Comparison of ENCODE assay signal across 17 mouse cellular contexts in the genomic region with DNA sequence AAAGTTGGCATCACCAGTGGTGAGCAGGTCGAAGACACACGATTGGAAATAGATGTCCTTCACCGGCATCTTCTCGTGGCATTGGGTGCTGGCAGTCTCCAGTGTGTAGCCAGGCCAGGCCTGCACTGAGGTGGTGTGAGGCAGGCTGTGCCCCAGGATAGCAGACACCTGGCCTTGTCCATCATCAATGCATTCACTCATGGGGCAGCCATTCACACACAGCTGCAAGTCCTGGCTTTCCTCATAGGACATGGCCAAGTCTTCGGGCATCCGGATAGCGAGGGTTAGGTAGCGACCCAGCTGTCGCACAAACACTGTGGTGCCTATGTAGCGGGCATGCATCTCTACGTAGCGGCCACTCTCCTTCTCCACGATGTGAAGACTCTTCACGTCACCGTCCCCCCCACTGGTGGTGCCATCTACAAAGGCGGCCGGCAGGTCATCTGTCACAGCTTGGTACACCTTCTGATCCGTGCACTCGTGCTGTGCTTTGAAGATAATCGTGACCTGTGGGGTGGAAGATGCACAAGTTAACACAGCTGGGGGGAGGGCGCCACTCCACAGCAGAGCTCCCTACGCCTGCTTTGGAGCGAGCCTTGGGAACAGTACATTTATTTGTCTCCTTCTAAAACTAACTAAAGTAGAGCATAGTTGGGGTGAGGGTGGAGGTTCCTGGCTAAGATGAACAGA. TPM values are rescaled to one million over a fixed set of nuclear protein-coding genes. Genes with fewer than 3 reads are reported as not detected.
DNase-seq lines count a peak whose midpoint lies in the region; ATAC-seq and TF ChIP-seq lines count a peak whose summit lies in the region.
"Had no signal": no experiment of that assay in that cellular context is flagged by ENCODE, and none has a peak within 500 bp of the region (broad histone marks: within the 10 kb centered on the region; RNA-seq: fewer than 3 reads in every experiment).

No protein-coding gene starts in this region.

- H3K9ac ChIP-seq in heart, embryonic 13.5 days = no peak overlapping the region
- H3K9ac ChIP-seq in midbrain, embryonic 13.5 days (replicated peaks) = no peak overlapping the region
- H3K9ac ChIP-seq: liver, embryonic 15.5 days; neural tube, embryonic 12.5 days had no signal

- H3K4me1 ChIP-seq in heart, embryonic 13.5 days = peaks cover 48% of the 10 kb centered on the region
- H3K4me1 ChIP-seq in heart, embryonic 10.5 days = peaks cover 22% of the 10 kb centered on the region
- peaks cover 53% of the 10 kb centered on the region for H3K4me1 ChIP-seq in midbrain, embryonic 13.5 days (replicated peaks)
- H3K4me1 ChIP-seq: liver, embryonic 15.5 days had no signal

- no peak overlapping the region for H3K4me2 ChIP-seq in heart, embryonic 13.5 days
- H3K4me2 ChIP-seq in midbrain, embryonic 13.5 days (replicated peaks) = no peak overlapping the region
- H3K4me2 ChIP-seq: heart, embryonic 11.5 days; liver, embryonic 15.5 days; neural tube, embryonic 12.5 days had no signal

- DNase-seq in heart, embryonic 10.5 days (ENCODE audit: low spot score) = no peak
- DNase-seq in gastrocnemius, adult 2 months = peak; percentile 87
- no peak for DNase-seq in kidney, postnatal 14 days
- DNase-seq in ovary, adult 18-20 months (ENCODE audit: low spot score) = no peak
- DNase-seq: cerebellum, adult 9-11 months; kidney, adult 8-10 months; right cerebral cortex, adult 18-20 months; thymus, postnatal 14 days had no signal

- H3ac ChIP-seq in C2C12 (ENCODE audit: control insufficient read depth, insufficient read length, low read depth) = no peak overlapping the region

- peak overlapping the region; percentile 51; the same call in 1 of the 2 replicates for H3K27ac ChIP-seq in heart, embryonic 13.5 days (replicated peaks)
- no peak overlapping the region for H3K27ac ChIP-seq in heart, embryonic 10.5 days
- H3K27ac ChIP-seq in gastrocnemius, adult 2 months = peak overlapping the region; percentile 84
- no peak overlapping the region for H3K27ac ChIP-seq in midbrain, embryonic 13.5 days
- H3K27ac ChIP-seq: liver, embryonic 15.5 days; macrophage; neural tube, embryonic 12.5 days had no signal

- H3K79me3 ChIP-seq in C2C12 (ENCODE audit: low read depth) = peaks cover 51% of the 10 kb centered on the region

- peaks cover 55% of the 10 kb centered on the region for H3K79me2 ChIP-seq in C2C12 (ENCODE audit: control insufficient read depth, insufficient read depth)

- H3K4me3 ChIP-seq in heart, embryonic 13.5 days = no peak overlapping the region
- H3K4me3 ChIP-seq in heart, embryonic 10.5 days = no peak overlapping the region
- no peak overlapping the region for H3K4me3 ChIP-seq in C2C12 (ENCODE audit: insufficient read depth, poor library complexity, severe bottlenecking)
- peak overlapping the region; percentile 57 for H3K4me3 ChIP-seq in gastrocnemius, adult 2 months
- no peak overlapping the region for H3K4me3 ChIP-seq in midbrain, embryonic 13.5 days (replicated peaks)
- H3K4me3 ChIP-seq: liver, embryonic 15.5 days; neural tube, embryonic 12.5 days had no signal

- no peaks in the 10 kb centered on the region for H3K27me3 ChIP-seq in heart, embryonic 13.5 days (replicated peaks)
- no peaks in the 10 kb centered on the region for H3K27me3 ChIP-seq in heart, embryonic 10.5 days (ENCODE audit: insufficient read depth, poor library complexity, severe bottlenecking)
- H3K27me3 ChIP-seq in C2C12 (ENCODE audit: control insufficient read depth, insufficient read depth, insufficient read length) = no peaks in the 10 kb centered on the region
- H3K27me3 ChIP-seq in midbrain, embryonic 13.5 days = no peaks in the 10 kb centered on the region
- H3K27me3 ChIP-seq: liver, embryonic 15.5 days; neural tube, embryonic 12.5 days had no signal

- no peak for TF ChIP-seq CTCF in C2C12 (IDR thresholded peaks at IDR 0.05; ENCODE audit: control insufficient read depth, insufficient read depth, insufficient read length)
- TF ChIP-seq CTCF in gastrocnemius, adult 2 months (IDR thresholded peaks at IDR 0.05) = no peak

- ATAC-seq in heart, embryonic 13.5 days (ENCODE audit: extremely low read depth, insufficient number of reproducible peaks, low FRiP score, low TSS enrichment) = no peak
- ATAC-seq in midbrain, embryonic 13.5 days = peak; percentile 56
- ATAC-seq: activated CD4-positive, CD25-positive, alpha-beta regulatory T cell, adult 4 months; CD4-positive, CD25-positive, alpha-beta regulatory T cell, adult 4 months had no signal

- WGBS in heart, embryonic 13.5 days = 72% methylated on average over 23 of the region's 23 CpGs
- WGBS in heart, embryonic 10.5 days = 78% methylated on average over 23 of the region's 23 CpGs
- 87% methylated on average over 23 of the region's 23 CpGs for WGBS in midbrain, embryonic 13.5 days

- peaks cover 19% of the 10 kb centered on the region for H3K36me3 ChIP-seq in heart, embryonic 13.5 days
- peaks cover 14% of the 10 kb centered on the region for H3K36me3 ChIP-seq in heart, embryonic 10.5 days
- H3K36me3 ChIP-seq in C2C12 (ENCODE audit: control insufficient read depth, insufficient read depth) = peaks cover 40% of the 10 kb centered on the region
- H3K36me3 ChIP-seq in midbrain, embryonic 13.5 days = peaks cover 28% of the 10 kb centered on the region
- H3K36me3 ChIP-seq: liver, embryonic 15.5 days had no signal

- intact Hi-C loops in gastrocnemius, adult 2 months (cut with DNase I) = loop anchor here (2.0 kb wide), 1 partner anchor 19 kb away; no protein-coding TSS in a partner anchor

- H3K9me3 ChIP-seq in heart, embryonic 13.5 days = no peaks in the 10 kb centered on the region
- H3K9me3 ChIP-seq in heart, embryonic 10.5 days = no peaks in the 10 kb centered on the region
- 0 out of 2 replicates have a peak, but pooled peaks cover 1% of the 10 kb centered on the region for H3K9me3 ChIP-seq in midbrain, embryonic 13.5 days
- H3K9me3 ChIP-seq: liver, embryonic 15.5 days; neural tube, embryonic 12.5 days had no signal

TF ChIP-seq in C2C12, 6 proteins besides CTCF, POLR2A, EP300 and RAD21:
- TF ChIP-seq MYOD1 (IDR thresholded peaks at IDR 0.05; ENCODE audit: control insufficient read depth, insufficient read length, low read depth) (peak; percentile 66), USF1 (IDR thresholded peaks at IDR 0.05; ENCODE audit: low read depth) (no peak)
TF ChIP-seq in C2C12: peak in this region for 1.

RNA-seq across cellular contexts. Expression of a gene that starts 23.4 kb away (rescaled TPM):
- polyA plus RNA-seq in heart, embryonic 13.5 days (2015; fragmentation: Nextera tagmentation; extraction: Ambion mirVana) = 8.4 and 9.8 TPM in 2 replicates
- polyA plus RNA-seq in heart, embryonic 10.5 days (2016; fragmentation: Nextera tagmentation; extraction: Ambion mirVana) = 7.1 and 10.7 TPM in 2 replicates
- polyA plus RNA-seq in C2C12 (2012; fragmentation: generic; extraction: Trizol) = 5.6 TPM
- total RNA-seq in gastrocnemius, adult 2 months (2021) = 10 to 100 TPM; 39.2 to 41.3 TPM
- 72.4 and 79.8 TPM in 2 replicates for polyA plus RNA-seq in midbrain, embryonic 13.5 days (2015; fragmentation: Nextera tagmentation; extraction: Ambion mirVana)

Comparison
In these comparisons a context has a peak if more than half of its experiments do, and no peak if none do; other contexts are left out.
1. H3K27ac ChIP-seq: peak in heart, embryonic 13.5 days (single experiment) and gastrocnemius, adult 2 months (single experiment); none in heart, embryonic 10.5 days (single experiment) and midbrain, embryonic 13.5 days (single experiment).